Mouse (Mus musculus) hindbrain, embryonic 13.5 days (tissue): ENCODE results near the gene Gpd1l. TPM values are rescaled to one million over a fixed set of nuclear protein-coding genes. Genes with fewer than 3 reads are reported as not detected.
A peak's percentile ranks its signal among the peaks of the same experiment; 100 is the strongest.

Experiments
- ATAC-seq: fragments of 200-750 bp; cut with Nextera tagmentation; 2 replicates; pipeline ENCODE4 v1.8.0; 2017; ENCODE audit warnings: moderate TSS enrichment; ENCODE audit not compliant: low FRiP score
- H3K27ac ChIP-seq: fragments of 300-500 bp; sonication (generic); 2 replicates; pipeline ENCODE4 v1.5.1; 2015; ENCODE audit warnings: inconsistent platforms, mild to moderate bottlenecking, moderate library complexity
- H3K27me3 ChIP-seq: fragments of 300-500 bp; sonication (generic); 2 replicates; pipeline ENCODE4 v1.6.1; 2015; ENCODE audit warnings: mild to moderate bottlenecking, inconsistent platforms
- H3K36me3 ChIP-seq: fragments of 300-500 bp; sonication (generic); 2 replicates; pipeline ENCODE4 v1.6.1; 2015; ENCODE audit warnings: mild to moderate bottlenecking, inconsistent platforms
- H3K4me1 ChIP-seq: fragments of 300-500 bp; sonication (generic); replicated peaks from 2 replicates; pipeline ENCODE4 v1.6.1; 2015; ENCODE audit warnings: inconsistent platforms
- H3K4me2 ChIP-seq: fragments of 300-500 bp; sonication (generic); 2 replicates; pipeline ENCODE4 v1.6.1; 2015; ENCODE audit warnings: inconsistent platforms, mild to moderate bottlenecking, moderate library complexity
- H3K4me3 ChIP-seq: fragments of 300-500 bp; sonication (generic); 2 replicates; pipeline ENCODE4 v1.5.1; 2015; ENCODE audit warnings: mild to moderate bottlenecking, inconsistent platforms
- H3K9ac ChIP-seq: fragments of 300-500 bp; sonication (generic); 2 replicates; pipeline ENCODE4 v1.6.1; 2015; ENCODE audit warnings: mild to moderate bottlenecking, inconsistent platforms
- H3K9me3 ChIP-seq: fragments of 300-500 bp; sonication (generic); 2 replicates; pipeline ENCODE4 v1.6.1; 2016; ENCODE audit warnings: inconsistent platforms
- WGBS: fragments of 180-500 bp; shearing (Covaris S2); methylation state at CpG from one replicate; pipeline ENCODE4 v1.1.7; 2015; 5-methylcytosine and 5-hydroxymethylcytosine counted together
- polyA plus RNA-seq: library from polyadenylated mRNA; unstranded; fragments of >200 nt; fragmentation: Nextera tagmentation; extraction: Ambion mirVana; gene quantifications from 2 replicates; pipeline ENCODE4 v1.2.1, GENCODE M21; 2015

Gpd1l gene
- polyA plus RNA-seq, 1 experiment from 2014 or later = 22.4 TPM

GRCm38 (mm10) chr9:114952866-114953265 is 19.1 kb upstream of the Gpd1l start:
- no peak overlapping the region for H3K27ac ChIP-seq
- no peak overlapping the region for H3K4me3 ChIP-seq
- H3K9ac ChIP-seq = no peak overlapping the region
- H3K4me1 ChIP-seq = no peaks in the 10 kb centered on the region
- H3K4me2 ChIP-seq = no peak overlapping the region
- no peaks in the 10 kb centered on the region for H3K36me3 ChIP-seq
- no peaks in the 10 kb centered on the region for H3K9me3 ChIP-seq
- H3K27me3 ChIP-seq = no peaks in the 10 kb centered on the region
- 37% methylated on average over 1 of the region's 1 CpGs for WGBS
- no peak for ATAC-seq

GRCm38 (mm10) chr9:114948395-114948794 is 14.6 kb upstream of the Gpd1l start:
- ATAC-seq = no peak
- Histone ChIP-seq H3K4me3 (no peak overlapping the region), H3K4me1 (no peaks in the 10 kb centered on the region), H3K4me2 (no peak overlapping the region), H3K27me3 (no peaks in the 10 kb centered on the region), H3K36me3 (no peaks in the 10 kb centered on the region), H3K9me3 (no peaks in the 10 kb centered on the region), H3K27ac (no peak overlapping the region), H3K9ac (no peak overlapping the region)
- 54% methylated on average over 5 of the region's 5 CpGs for WGBS

GRCm38 (mm10) chr9:114945576-114945975 is 11.8 kb upstream of the Gpd1l start:
- Histone ChIP-seq H3K4me2 (no peak overlapping the region), H3K9me3 (no peaks in the 10 kb centered on the region)

DNA sequence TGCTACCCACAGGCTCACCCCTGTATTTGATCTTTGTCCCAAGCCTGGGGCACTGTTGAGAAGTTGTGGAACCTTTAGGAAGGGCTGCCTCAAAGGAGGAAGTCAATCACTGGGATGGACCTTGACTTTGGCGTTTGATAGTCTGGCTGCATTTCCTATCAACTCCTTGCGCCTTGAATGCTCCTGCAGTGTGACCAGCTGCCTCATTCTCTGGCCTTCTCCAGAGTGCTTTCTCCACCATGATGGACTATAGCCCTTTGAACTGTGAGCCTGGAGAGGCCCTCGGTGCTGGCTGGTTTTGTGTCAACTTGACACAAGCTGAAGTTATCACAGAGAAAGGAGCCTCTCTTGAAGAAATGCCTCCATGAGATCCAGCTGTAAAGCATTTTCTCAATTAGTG is 10.9 kb upstream of the Gpd1l start:
- ATAC-seq = no peak

More at GRCm38 (mm10) chr9:114945576-114945975, 11.8 kb upstream of the Gpd1l start:
- H3K27me3 ChIP-seq = no peaks in the 10 kb centered on the region
- ATAC-seq = no peak
- H3K27ac ChIP-seq = no peak overlapping the region
- H3K4me3 ChIP-seq = no peak overlapping the region
- no peaks in the 10 kb centered on the region for H3K4me1 ChIP-seq
- no peaks in the 10 kb centered on the region for H3K36me3 ChIP-seq
- 88% methylated on average over 6 of the region's 6 CpGs for WGBS
- no peak overlapping the region for H3K9ac ChIP-seq

GRCm38 (mm10) chr9:114936687-114937086 is 2.9 kb upstream of the Gpd1l start:
- Histone ChIP-seq H3K36me3 (no peaks in the 10 kb centered on the region), H3K27ac (no peak overlapping the region), H3K4me3 (no peak overlapping the region), H3K9me3 (no peaks in the 10 kb centered on the region), H3K4me1 (peaks cover 12% of the 10 kb centered on the region), H3K9ac (no peak overlapping the region), H3K4me2 (no peak overlapping the region), H3K27me3 (0 out of 2 replicates have a peak, but pooled peaks cover 4% of the 10 kb centered on the region)
- no peak for ATAC-seq
- WGBS = 77% methylated on average over 2 of the region's 2 CpGs

More for the DNA sequence above, 10.9 kb upstream of the Gpd1l start:
- no peak overlapping the region for H3K27ac ChIP-seq
- no peaks in the 10 kb centered on the region for H3K27me3 ChIP-seq
- no peaks in the 10 kb centered on the region for H3K4me1 ChIP-seq
- no peak overlapping the region for H3K4me3 ChIP-seq
- 94% methylated on average over 3 of the region's 3 CpGs for WGBS
- H3K36me3 ChIP-seq = no peaks in the 10 kb centered on the region
- H3K9me3 ChIP-seq = no peaks in the 10 kb centered on the region
- H3K9ac ChIP-seq = no peak overlapping the region
- no peak overlapping the region for H3K4me2 ChIP-seq

DNA sequence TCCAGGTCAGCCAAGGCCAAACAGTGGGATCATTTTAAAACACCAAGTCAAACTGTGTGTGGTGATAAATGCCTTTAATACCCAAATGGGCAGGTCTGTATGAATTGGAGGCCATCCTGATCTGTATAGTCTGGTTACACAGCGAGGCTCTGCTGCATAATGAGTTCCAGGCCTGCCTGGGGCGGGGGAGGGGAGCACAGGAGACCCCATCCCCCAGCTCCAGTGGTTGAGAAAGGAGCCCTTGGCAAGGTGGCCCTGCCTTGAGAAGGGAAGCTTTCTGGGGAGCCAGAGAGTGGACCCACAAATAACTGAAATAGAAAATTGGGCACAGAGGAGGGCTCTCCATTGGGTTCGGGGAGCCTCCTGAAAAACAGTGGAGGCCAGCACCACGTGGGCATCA is 1.5 kb upstream of the Gpd1l start:
- Histone ChIP-seq H3K4me1 (peaks cover 12% of the 10 kb centered on the region), H3K36me3 (no peaks in the 10 kb centered on the region), H3K9ac (no peak overlapping the region), H3K27ac (no peak overlapping the region), H3K9me3 (no peaks in the 10 kb centered on the region), H3K4me2 (no peak overlapping the region), H3K4me3 (no peak overlapping the region), H3K27me3 (0 out of 2 replicates have a peak, but pooled peaks cover 4% of the 10 kb centered on the region)
- WGBS = 81% methylated on average over 4 of the region's 4 CpGs
- ATAC-seq = no peak

DNA sequence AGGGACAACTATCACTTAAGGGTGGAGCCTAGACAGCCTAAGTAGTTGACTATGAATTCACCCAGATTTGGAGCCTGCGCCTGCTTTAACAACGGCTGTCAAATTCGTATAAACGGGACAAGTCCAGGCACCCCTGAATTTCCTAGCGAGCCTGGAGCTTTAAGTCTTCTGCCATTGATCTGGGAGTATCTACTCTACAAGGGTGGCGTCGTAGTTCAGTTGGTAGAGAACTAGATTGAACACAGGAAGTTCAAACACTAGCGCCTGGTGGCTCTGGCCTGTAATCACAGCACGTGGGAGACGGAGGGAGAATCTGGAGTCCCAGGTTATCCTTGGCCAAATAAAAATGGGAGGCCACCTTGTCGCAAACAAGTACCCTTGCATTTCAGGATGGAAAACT is 444 bp upstream of the Gpd1l start:
- Histone ChIP-seq H3K4me3 (peak overlapping the region; percentile 80), H3K36me3 (no peaks in the 10 kb centered on the region), H3K27ac (no peak overlapping the region), H3K27me3 (0 out of 2 replicates have a peak, but pooled peaks cover 4% of the 10 kb centered on the region), H3K4me1 (peaks cover 12% of the 10 kb centered on the region), H3K4me2 (peak overlapping the region; percentile 98), H3K9me3 (no peaks in the 10 kb centered on the region), H3K9ac (peak overlapping the region; percentile 86; the same call in 1 of the 2 replicates)
- WGBS = 71% methylated on average over 11 of the region's 11 CpGs
- 0 out of 2 replicates have a peak, but pooled peaks have one; percentile 12 for ATAC-seq

DNA sequence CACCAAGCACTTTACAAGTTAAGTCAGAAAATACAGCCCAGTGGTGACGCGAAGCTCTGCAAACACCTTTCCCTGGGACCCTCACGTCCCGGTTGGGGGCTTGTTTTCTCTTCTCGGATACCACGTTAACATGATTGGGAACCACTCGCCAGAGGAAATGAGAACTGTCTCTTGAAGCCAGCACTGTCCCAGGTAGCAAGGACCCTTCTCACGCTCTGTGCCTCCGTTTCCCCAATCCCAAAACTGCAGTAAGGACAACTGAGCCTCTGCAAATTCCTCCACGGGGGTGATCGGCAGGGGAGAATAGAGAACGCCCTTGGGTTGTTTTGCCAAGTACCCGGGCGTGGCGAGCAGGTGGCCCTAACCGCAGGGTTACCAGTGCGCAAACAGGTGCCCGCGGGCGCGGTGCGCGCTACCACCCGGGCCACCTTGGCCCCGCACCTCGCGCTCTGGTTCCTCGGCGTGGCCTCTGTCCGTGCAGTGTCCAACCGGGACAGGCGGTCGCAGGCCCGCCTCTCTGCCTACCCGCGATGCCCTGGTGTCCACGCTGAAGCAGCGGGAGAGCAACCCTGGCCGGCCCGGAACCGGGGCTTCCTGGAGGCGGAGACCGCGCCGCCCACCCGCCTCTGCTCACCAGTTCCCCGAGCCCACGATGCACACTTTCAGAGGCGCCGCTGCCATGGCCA is 607 bp downstream of the Gpd1l start:
- H3K9ac ChIP-seq = peak overlapping the region; percentile 86
- no peaks in the 10 kb centered on the region for H3K36me3 ChIP-seq
- H3K4me1 ChIP-seq = peaks cover 12% of the 10 kb centered on the region
- H3K4me3 ChIP-seq = peak overlapping the region; percentile 80
- H3K27ac ChIP-seq = peak overlapping the region; percentile 83
- 0 out of 2 replicates have a peak, but pooled peaks cover 4% of the 10 kb centered on the region for H3K27me3 ChIP-seq
- under 1% methylated on average over 50 of the region's 50 CpGs for WGBS
- H3K4me2 ChIP-seq = peak overlapping the region; percentile 98
- ATAC-seq = peak; percentile 50
- H3K9me3 ChIP-seq = no peaks in the 10 kb centered on the region

DNA sequence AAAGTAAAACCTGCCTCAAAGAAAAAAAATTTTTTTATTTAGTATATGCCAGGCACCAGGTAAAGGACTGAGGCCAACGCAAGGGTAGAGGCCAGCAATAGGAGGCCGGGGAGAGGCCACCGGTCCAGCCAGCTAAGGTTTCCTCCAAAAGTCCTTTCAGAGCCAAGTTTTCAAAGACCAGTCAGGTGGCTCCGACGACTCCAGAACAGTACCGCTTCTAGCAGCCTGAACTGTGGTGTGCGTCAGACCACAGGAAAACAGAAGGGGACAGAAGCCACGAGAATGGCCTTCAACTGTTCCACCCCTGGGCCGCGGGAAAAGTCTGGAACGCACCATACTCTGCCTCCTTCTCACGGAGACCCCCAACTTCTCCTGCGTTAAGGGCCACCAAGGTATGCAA is 1.2 kb downstream of the Gpd1l start:
- no peak for ATAC-seq
- 23% methylated on average over 13 of the region's 13 CpGs for WGBS

DNA sequence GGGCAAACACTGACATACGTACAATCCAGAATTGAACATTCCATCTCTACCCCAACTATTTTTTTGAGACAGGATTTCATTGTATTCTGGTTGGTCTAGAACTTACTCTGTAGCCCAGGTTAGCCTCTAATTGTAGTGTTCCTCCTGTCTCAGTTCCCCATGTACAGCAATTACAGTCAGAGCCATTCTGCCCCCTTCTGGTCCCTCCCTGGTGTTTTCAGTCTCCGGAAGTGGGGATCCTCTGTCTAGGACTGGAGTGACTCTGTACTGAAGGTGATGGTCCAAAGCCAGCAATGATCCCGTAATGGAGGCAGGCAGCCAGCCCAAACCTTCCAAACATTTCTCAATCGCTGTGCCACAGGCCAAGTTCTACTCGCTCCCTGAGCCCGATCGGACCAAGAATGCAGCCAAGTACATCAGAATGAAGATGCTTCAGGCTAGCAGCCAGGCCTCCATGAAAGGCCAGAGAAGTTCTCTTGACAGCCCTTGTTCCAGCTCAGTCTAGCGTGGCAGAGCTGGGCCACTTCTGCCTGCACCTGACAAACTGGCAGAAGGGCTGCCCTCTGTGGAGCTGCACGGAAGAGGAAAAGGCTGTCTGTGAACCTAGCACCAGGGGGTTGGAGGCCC is 3.2 kb downstream of the Gpd1l start:
- Histone ChIP-seq H3K4me3 (no peak overlapping the region), H3K4me2 (no peak overlapping the region), H3K4me1 (peaks cover 12% of the 10 kb centered on the region), H3K36me3 (no peaks in the 10 kb centered on the region), H3K9ac (no peak overlapping the region), H3K9me3 (no peaks in the 10 kb centered on the region), H3K27me3 (0 out of 2 replicates have a peak, but pooled peaks cover 4% of the 10 kb centered on the region), H3K27ac (no peak overlapping the region)
- 65% methylated on average over 9 of the region's 9 CpGs for WGBS
- ATAC-seq = no peak

More for the DNA sequence above, 1.2 kb downstream of the Gpd1l start:
- Histone ChIP-seq H3K4me3 (peak overlapping the region; percentile 80), H3K9me3 (no peaks in the 10 kb centered on the region), H3K9ac (peak overlapping the region; percentile 86), H3K27ac (no peak overlapping the region), H3K27me3 (0 out of 2 replicates have a peak, but pooled peaks cover 4% of the 10 kb centered on the region), H3K4me2 (peak overlapping the region; percentile 98), H3K4me1 (peaks cover 12% of the 10 kb centered on the region), H3K36me3 (no peaks in the 10 kb centered on the region)

DNA sequence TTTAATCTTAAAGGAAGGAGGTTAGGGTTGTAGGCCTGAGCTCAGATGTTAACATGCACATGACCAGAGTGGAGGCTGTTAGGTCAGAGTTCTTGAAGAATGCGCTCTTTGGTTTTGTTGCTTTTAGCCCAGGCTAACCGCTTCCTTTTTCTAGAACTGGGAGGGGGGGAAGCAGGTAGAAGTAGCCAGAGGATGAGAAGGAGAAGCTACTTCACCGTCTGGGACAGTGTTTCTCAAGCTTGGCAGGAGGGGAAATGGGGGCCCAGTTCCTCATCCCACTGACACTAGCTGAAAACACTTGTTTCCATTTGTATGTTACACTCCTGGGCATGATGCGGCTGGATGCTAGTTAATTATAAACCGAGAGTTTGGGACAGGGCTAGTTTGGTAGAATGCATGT is 8.2 kb downstream of the Gpd1l start:
- Histone ChIP-seq H3K4me3 (no peak overlapping the region), H3K27me3 (no peaks in the 10 kb centered on the region), H3K4me2 (no peak overlapping the region), H3K27ac (no peak overlapping the region), H3K9me3 (no peaks in the 10 kb centered on the region), H3K4me1 (peaks cover 12% of the 10 kb centered on the region), H3K36me3 (no peaks in the 10 kb centered on the region), H3K9ac (no peak overlapping the region)
- 83% methylated on average over 5 of the region's 5 CpGs for whole genome bisulfite sequencing
- ATAC-seq = no peak

DNA sequence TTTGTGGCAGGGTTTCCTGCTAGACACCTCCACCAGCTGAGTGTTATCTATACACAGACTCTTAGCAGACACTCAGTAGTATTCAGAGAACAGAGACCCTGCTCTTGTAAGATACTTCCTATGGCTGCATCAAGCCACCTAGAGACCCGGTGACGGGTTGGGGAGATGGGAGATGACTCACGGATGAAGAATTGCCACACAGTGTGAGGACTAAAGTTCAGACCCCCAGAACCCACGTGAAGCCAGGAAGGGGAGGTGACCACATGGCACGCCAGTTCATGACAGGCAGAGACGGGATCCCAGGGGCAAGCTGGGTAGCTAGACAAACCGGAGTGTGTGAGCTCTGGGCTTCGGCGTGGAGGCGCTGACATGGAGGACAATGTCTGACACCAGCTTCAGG is 8.7 kb downstream of the Gpd1l start:
- no peaks in the 10 kb centered on the region for H3K9me3 ChIP-seq
- WGBS = 84% methylated on average over 10 of the region's 10 CpGs
- ATAC-seq = no peak
- no peak overlapping the region for H3K9ac ChIP-seq
- H3K27ac ChIP-seq = no peak overlapping the region
- no peaks in the 10 kb centered on the region for H3K27me3 ChIP-seq
- no peak overlapping the region for H3K4me2 ChIP-seq
- H3K36me3 ChIP-seq = peaks cover 3% of the 10 kb centered on the region; the same call in 1 of the 2 replicates
- no peak overlapping the region for H3K4me3 ChIP-seq
- H3K4me1 ChIP-seq = peaks cover 12% of the 10 kb centered on the region
